Mouse (Mus musculus): ENCODE data around the gene Lamc2. TPM values are rescaled to one million over a fixed set of nuclear protein-coding genes. Genes with fewer than 3 reads are reported as not detected.
A peak's percentile ranks its signal among the peaks of the same experiment; 100 is the strongest.

Lamc2 gene
- total and polyA plus RNA-seq, 3 experiments = 0.03 to 0.04 TPM; not detected in 1

- H3K36me3 ChIP-seq (ENCODE audit: control insufficient read depth in 1 of 2, insufficient read depth in 2 of 2, low read length in 2 of 2) = no peaks in the 10 kb centered on the region
- DNase-seq (ENCODE audit: low read depth, low spot score) = no peak
- H3K4me3 ChIP-seq (ENCODE audit: control insufficient read depth in 1 of 2, insufficient read depth in 1 of 2, low read depth in 2 of 2, low read length in 2 of 2) = no peak overlapping the region
- peaks cover 0 to 4% of the 10 kb centered on the region in 2 experiments; a peak in 2 of 4 replicates for H3K27me3 ChIP-seq (ENCODE audit: control insufficient read depth in 1 of 2, insufficient read depth in 2 of 2, low read length in 2 of 2)
- TF ChIP-seq KAT2A (conservative IDR thresholded peaks at IDR 0.05; ENCODE audit: low read depth, low read length) = no peak
- TF ChIP-seq MYC (IDR thresholded peaks at IDR 0.05; ENCODE audit: low read depth, low read length) = no peak
- TF ChIP-seq GABPA (IDR thresholded peaks at IDR 0.05; ENCODE audit: low read depth, low read length) = no peak
- TF ChIP-seq SIN3A (IDR thresholded peaks at IDR 0.05; ENCODE audit: low read length) = no peak
- TF ChIP-seq MAZ (IDR thresholded peaks at IDR 0.05; ENCODE audit: low read depth, low read length) = no peak
- TF ChIP-seq MAX (IDR thresholded peaks at IDR 0.05; ENCODE audit: low read length) = no peak
- TF ChIP-seq ZKSCAN1 (IDR thresholded peaks at IDR 0.05; ENCODE audit: low read depth, low read length) = no peak
- no peak for TF ChIP-seq JUND (IDR thresholded peaks at IDR 0.05; ENCODE audit: low read depth, low read length)
- no peak for TF ChIP-seq MEF2A (IDR thresholded peaks at IDR 0.05; ENCODE audit: extremely low read depth, insufficient replicate concordance, low read depth, low read length, poor library complexity, severe bottlenecking)
- TF ChIP-seq USF1 (IDR thresholded peaks at IDR 0.05; ENCODE audit: low read depth, low read length) = no peak
- TF ChIP-seq POLR2A (IDR thresholded peaks at IDR 0.05; ENCODE audit: control insufficient read depth in 1 of 2, insufficient read depth in 1 of 2, low read depth in 1 of 2, low read length in 2 of 2, poor library complexity in 1 of 2) = no peak
- TF ChIP-seq TCF12 (IDR thresholded peaks at IDR 0.05; ENCODE audit: low read depth, low read length) = no peak
- no peak for TF ChIP-seq RAD21 (IDR thresholded peaks at IDR 0.05; ENCODE audit: low read depth, low read length)
- no peak for TF ChIP-seq CHD1 (IDR thresholded peaks at IDR 0.05; ENCODE audit: low read depth, low read length)
- TF ChIP-seq CHD2 (IDR thresholded peaks at IDR 0.05; ENCODE audit: low read length) = no peak
- TF ChIP-seq POLR2AphosphoS5 (IDR thresholded peaks at IDR 0.05; ENCODE audit: borderline replicate concordance, low read depth, low read length) = no peak
- TF ChIP-seq CTCF (IDR thresholded peaks at IDR 0.05 in 2 of 3, conservative IDR thresholded peaks at IDR 0.05 in 1 of 3; ENCODE audit: control insufficient read depth in 1 of 3, insufficient read depth in 1 of 3, low read depth in 2 of 3, low read length in 3 of 3, poor library complexity in 1 of 3, severe bottlenecking in 1 of 3) = no peak
- no peaks in the 10 kb centered on the region for H3K9me3 ChIP-seq (replicated peaks; ENCODE audit: insufficient read depth, low read length)
- H3K79me2 ChIP-seq (ENCODE audit: control insufficient read depth, insufficient read depth, low read length, poor library complexity) = no peaks in the 10 kb centered on the region
- H3K27ac ChIP-seq (ENCODE audit: control insufficient read depth, low read depth, low read length) = no peak overlapping the region
- H3K9ac ChIP-seq (ENCODE audit: control insufficient read depth, low read depth, low read length, poor library complexity, severe bottlenecking) = no peak overlapping the region
- no peaks in the 10 kb centered on the region for H3K4me1 ChIP-seq (ENCODE audit: control insufficient read depth in 1 of 2, insufficient read depth in 2 of 2, low read length in 2 of 2)
These were observed 6.1 kb downstream of the Lamc2 start for GRCm38 (mm10) chr1:153180160-153180559.

GRCm38 (mm10) chr1:153174801-153175200 lies 11.4 kb downstream of the Lamc2 start:
- Histone ChIP-seq H3K4me3 (ENCODE audit: control insufficient read depth in 1 of 2, insufficient read depth in 1 of 2, low read depth in 2 of 2, low read length in 2 of 2) (no peak overlapping the region), H3K27ac (ENCODE audit: control insufficient read depth, low read depth, low read length) (no peak overlapping the region), H3K9ac (ENCODE audit: control insufficient read depth, low read depth, low read length, poor library complexity, severe bottlenecking) (no peak overlapping the region), H3K27me3 (ENCODE audit: control insufficient read depth in 1 of 2, insufficient read depth in 2 of 2, low read length in 2 of 2) (peaks cover 5 to 14% of the 10 kb centered on the region in 2 experiments), H3K4me1 (ENCODE audit: control insufficient read depth in 1 of 2, insufficient read depth in 2 of 2, low read length in 2 of 2) (no peaks in the 10 kb centered on the region), H3K79me2 (ENCODE audit: control insufficient read depth, insufficient read depth, low read length, poor library complexity) (no peaks in the 10 kb centered on the region), H3K36me3 (ENCODE audit: control insufficient read depth in 1 of 2, insufficient read depth in 2 of 2, low read length in 2 of 2) (no peaks in the 10 kb centered on the region), H3K9me3 (replicated peaks; ENCODE audit: insufficient read depth, low read length) (no peaks in the 10 kb centered on the region)
- no peak for TF ChIP-seq POLR2A (IDR thresholded peaks at IDR 0.05; ENCODE audit: control insufficient read depth in 1 of 2, insufficient read depth in 1 of 2, low read depth in 1 of 2, low read length in 2 of 2, poor library complexity in 1 of 2)
- no peak for TF ChIP-seq RAD21 (IDR thresholded peaks at IDR 0.05; ENCODE audit: low read depth, low read length)
- TF ChIP-seq MAZ (IDR thresholded peaks at IDR 0.05; ENCODE audit: low read depth, low read length) = no peak
- TF ChIP-seq HCFC1 (IDR thresholded peaks at IDR 0.05; ENCODE audit: low read depth, low read length) = no peak
- DNase-seq (ENCODE audit: low read depth, low spot score) = peak; percentile 31

All from MEL (cell line).